Mouse (Mus musculus) c-Kit-positive CD71-negative TER-119-negative erythroid progenitor cells, embryonic 14.5 days (primary cell): ENCODE data around the gene Ddx28.

Source experiments
- DNase-seq: peaks from one replicate; pipeline ENCODE4 v3.0.0-alpha.2; 2013; ENCODE audit warnings: low read depth

Gene Ddx28

DNA sequence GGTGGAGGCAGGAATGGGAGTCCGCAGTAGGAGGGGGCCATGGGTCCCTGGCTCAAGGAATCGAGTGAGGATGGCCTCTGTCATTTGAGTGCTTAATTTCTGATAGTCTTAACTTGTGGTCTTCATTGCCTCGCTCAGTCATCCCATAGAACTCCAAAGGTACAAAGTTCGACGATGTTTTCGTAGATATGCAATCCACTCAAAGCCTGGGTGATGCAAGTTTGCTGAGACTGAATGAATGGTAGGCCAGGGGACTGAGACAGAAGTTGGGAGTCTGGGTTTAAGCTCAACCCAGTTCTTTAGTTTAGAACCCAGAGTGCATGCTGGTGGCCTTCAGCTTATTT lies at the start of gene Ddx28:
Gene Ddx28, minus strand, starts transcription at position 240 of the 344 bp plus-strand sequence.
- DNase-seq: no peak

DNA sequence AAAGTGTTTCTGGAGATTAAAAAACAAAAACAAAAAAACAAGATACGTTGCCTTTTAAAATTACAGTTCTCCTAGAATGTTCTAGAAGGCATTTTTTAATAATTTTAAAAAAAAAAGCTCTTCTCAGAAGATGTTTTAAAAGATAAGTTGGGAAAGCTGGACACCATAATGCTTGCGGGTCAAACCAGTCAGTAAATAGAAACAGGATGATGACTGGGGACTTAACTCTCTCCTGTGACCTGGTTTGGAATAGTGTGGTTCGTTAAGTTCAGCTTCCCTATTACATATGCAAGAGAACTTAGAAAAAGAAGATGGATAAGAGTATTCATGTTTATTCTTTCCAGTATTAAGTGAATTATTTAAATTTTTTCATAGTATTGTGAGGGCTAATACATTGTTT lies 48.8 kb upstream of the Ddx28 start:
- no peak for DNase-seq

DNA sequence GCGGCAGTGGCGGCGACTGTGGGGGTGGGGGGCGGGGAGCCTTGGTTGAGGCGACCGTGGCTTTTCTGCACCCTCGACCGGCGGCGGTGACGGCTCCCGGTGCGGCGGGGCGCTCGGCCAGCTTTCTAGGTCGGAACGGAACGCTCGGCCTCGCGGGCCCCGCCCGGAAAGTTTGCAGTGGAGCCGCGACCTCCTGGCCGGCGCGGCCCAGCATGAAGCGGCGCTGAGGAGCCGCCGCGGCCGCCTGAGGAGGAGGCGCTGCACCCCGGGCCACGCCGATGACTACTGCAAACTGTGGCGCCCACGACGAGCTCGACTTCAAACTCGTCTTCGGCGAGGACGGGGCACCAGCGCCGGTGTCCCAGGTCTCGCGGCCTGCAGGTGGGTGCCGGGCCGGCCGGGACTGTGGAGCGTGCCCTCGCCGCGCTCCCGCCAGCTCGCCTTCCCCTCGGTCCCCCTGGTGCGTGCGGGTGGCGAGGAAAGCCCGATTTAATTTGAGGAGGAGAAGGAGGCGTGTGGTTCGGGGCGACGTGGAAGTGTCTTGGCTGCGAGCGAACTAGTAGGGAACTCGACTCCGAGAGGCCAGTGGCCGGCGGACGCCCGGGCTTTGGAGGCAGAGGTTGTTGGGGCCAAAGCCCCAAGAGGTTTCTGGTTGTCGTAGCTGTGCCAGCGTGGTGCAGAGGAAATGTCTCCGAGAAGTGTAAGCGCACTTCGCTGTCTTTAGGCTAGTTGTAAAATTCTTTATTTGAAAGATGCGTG lies 48.1 kb upstream of the Ddx28 start:
- DNase-seq: peak; percentile 33

DNA sequence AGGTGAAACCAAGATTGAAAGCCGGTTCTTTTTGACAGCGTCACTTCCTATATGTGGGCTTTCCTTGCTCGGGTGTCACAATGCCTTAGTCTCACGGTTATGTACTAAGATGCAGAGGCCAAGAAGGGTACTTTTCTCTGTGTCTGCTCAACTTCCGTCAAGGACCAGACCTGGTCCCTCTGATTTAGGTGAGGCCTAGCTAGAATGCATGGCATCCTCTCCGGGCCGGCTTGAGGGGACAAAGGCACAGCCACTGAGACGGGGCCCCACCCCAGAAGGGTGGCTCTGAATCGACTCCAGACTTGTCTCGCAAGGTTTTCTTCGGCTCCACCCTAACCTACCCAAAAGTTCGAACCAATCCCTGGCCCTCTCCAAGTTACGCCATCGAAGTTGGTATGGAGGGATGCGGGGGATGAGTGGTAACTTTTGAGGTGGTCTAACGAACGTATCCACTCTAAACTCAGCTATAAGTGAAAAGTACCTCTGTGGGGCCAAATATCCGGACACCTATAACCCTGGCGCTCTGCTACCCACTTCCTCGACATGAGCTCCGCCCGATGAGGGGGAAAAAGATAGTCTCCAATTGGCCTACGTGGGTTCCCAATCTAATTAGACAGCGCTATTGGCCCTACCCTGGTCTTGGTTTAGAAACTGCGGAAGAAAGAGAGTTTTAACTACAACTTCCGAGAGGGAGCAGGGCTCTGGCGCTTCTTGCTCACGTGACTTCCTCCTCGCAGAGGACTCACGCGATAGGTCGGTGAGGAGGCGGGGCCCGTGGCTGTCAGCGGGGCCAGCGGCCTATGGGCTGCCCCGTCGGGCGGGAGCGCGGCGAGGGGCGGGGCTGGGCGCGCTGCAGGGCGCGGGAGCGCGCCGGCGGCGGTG lies 47.3 kb upstream of the Ddx28 start, which contains the start of gene Nfatc3:
Gene Nfatc3, plus strand, starts transcription at position 110 of the 882 bp plus-strand sequence.
- DNase-seq: peak; percentile 91

DNA sequence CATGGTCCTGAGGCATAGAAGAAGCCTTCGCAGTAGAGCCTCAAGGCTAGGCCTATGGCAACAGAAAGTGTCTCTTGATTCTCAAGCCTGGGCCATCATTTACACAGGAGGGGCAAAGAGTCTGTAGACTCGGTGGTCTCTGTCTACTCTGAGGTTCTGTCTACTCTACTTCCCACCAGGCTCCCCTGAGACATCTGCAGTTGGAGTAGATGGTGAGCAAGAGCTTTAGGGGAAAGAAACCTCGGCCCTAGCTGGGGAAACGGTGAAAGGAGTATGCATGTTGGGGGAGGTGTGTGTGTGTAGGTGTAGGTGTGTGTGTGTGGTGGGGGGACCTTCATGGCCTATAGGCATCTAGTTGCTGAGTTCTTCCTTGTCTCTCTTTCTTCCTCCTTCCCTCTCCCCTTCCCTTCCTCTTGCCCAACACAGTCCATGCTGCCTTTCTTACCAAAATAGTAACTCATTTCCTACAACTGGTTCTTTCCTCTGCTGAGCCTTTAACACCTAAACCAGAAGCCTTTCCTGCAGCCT lies 44.8 kb upstream of the Ddx28 start:
- no peak for DNase-seq

DNA sequence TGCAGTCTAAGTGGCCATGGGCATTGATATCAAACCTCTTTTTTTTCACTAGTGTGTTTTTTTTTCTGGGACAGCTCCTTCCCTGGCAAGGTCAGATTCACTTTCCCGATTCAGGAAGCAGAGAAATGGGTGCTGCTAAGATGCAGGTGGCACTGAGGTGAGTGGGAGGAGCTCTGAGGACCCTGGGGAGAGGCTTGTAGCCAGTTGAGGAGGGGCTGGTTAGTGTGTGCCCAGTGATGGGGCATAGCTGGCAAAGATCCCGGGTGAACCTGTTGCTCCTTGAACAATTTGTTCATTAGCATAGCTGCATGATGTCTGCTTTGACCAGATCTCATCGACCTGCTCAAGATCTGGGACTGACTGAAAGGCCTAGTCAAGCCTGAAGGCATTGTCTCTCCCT lies 43.4 kb upstream of the Ddx28 start:
- no peak for DNase-seq

DNA sequence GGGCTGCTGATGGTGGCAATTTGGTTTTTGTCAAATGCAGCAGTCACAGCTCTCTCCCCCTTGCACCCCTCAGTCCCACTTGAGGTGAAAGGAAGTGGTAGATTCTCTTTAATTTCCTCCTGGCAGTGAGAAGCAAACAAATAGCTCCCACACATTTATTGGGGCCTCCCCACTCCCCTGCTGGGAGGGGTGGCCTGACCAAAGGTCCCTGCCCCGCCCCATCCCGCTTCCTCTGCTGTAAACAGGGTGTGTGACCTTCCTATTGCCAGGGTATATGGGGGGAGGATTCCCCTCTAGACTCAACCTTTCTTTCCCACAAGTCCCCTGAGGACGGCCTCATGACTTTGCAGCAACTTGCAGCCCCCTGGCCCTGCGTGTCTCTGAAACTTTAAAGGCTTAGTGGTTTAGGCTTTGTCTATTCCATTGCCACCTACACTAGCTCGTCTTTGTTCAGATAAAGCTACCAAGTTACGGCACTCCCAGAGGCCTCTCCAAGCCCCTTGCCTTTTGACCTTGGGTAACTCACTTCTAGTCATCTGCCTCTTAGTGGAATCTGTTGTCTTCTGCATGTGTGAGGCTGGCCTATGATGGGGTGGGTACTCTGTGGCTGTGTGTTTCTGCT lies 42.6 kb upstream of the Ddx28 start:
- no peak for DNase-seq

DNA sequence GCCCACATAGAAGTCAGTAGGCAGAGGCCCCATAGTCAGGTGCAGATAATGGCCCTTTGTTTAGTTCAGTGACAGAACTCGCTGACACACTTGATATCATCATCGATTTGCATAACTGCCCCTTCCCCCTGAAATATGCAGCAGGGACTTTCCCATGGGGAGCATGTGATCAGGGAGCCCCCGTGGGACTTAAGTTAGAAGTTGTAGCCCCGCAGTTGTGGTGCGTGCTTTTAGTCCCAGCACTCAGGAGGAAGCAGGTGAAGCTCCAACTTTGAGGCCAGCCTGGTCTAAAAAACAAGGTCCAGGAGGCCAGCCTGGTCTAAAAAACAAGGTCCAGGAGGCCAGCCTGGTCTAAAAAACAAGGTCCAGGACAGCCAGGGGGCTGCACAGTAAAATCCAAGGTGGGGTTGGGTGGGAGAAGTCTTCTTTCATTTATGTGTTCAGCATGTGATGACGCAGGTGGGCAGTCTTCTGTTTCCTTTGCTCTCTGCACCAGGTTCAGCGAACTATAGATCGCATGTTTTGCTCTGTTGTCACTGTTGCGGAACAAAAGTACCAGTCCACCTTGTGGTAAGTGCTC lies 40.9 kb upstream of the Ddx28 start:
- DNase-seq: no peak

DNA sequence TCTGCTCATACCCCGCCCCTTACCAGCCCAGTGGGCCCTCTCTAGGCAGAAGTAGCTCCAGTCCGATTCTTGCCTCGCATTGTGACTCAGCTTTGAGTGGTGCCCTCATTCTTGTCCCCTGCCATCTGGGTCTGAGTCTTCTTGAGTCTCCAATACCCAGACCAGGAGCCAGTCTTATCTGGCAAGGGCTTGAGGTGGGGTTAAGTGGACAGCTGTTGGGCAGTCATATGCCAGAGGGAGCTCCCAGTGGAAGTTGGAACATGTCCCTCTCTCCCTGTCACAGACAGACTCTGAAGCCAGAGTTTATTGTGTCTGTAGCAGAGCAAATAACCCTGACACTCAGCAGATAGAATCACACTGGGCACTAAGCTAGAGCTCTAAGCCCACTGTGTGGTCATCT lies 39.4 kb upstream of the Ddx28 start:
- no peak for DNase-seq

DNA sequence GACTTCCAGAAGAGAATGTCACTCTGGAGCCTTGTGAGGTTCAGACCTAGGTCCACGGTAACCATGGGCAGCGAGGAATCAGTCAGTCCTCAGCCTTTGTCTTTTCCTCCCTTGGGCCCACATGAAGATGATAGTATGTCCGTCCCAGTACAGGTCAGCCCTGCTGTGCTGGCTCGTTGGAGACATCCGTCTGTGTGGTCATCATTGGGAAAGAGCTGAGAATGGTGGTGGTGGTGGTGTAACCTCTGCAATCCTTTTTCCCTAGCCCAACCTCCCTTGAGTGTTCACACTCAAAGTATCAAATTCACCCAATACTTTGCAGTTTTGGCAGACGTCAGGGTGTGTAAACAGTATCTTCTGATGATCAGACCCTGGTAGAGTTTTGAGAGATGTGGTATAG lies 38.2 kb upstream of the Ddx28 start:
- DNase-seq: no peak

DNA sequence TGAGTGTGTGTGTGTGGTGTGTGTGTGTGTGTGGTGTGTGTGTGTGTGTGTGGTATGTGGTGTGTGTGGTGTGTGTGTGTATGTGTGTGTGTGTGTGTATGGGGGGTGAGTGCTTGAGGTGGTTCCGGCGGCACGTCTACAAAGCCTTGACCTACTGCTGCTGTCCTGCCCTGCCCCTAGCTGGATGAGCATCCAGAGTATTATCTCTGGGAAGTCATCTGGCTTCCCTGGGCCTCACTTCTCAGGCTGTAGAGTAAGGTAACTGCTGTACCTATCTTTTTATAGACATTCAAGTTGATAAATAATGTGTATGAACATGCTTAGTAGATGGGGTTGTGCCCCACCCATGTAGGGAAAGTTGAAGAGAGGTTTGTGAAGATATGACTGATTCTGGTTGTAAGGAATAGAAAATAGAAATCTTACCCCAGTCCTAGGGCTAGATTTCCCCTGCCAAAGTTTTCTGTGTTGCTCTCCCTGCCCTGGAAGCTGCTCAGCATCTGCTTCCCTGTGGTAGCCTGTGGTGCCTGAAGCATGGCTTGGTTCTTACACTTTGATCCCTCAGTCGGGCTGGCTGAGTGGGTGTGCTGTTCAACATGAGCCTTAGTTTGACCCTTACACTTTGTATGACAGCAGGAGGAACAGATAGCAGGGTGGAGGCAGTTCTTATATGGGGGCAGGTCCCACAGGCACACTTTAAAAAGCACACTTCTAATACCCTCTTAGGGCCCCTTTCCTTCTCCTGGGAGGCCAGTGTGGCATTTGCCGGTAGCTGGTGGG lies 36.4 kb upstream of the Ddx28 start:
- DNase-seq: no peak

DNA sequence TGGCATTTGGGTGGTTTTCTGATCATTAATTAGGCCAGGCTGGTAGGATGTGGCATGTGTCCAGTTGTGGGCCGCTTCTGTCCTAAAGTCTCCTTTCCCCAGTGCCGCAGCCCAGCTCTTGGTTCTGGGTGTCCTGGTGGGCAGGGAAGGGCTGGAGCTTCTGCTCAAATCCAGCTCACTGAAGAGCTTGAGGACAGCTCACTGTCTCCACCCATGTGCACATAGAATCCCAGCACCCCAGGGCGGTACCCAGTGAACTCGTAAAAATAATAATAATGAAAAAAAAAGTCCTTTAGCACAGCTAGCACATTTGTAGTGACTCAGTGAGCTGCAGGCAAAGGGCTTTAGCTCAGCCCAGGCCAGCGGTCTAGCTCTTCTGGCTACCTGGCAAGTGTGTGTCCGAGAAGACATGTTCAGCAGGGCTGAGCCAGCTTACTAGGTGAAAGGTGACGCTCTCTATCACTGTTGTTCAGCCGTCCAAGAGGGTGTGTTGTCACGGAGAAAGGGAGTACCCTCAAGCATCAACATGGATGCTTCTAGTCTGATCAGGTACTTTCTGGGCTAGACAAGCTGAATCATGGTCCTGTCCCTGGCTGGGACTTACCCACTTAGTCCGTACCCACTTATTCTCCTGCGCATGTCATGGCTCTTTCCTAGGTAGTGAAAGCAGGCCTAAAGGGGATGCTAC lies 35.3 kb upstream of the Ddx28 start:
- no peak for DNase-seq

DNA sequence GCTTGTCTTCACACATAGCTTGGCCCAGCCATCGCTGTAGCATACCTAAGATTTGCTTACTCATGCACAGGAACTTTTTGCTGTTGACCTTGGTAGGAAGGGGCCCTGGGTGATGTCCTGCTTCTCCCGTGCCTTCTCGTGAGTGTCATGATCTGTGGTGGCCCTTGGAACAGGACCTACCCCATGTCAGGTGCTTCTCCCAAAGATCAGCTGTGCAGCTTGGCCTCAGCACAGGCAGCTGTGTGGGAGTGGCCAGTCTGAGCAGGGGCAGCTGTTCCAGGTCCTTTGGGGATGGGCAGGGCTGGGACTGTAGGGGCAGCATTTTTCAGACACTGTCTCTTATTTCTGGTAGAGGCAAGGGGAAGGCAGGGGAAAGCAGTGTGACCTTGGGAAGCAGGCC lies 32.5 kb upstream of the Ddx28 start:
- no peak for DNase-seq

DNA sequence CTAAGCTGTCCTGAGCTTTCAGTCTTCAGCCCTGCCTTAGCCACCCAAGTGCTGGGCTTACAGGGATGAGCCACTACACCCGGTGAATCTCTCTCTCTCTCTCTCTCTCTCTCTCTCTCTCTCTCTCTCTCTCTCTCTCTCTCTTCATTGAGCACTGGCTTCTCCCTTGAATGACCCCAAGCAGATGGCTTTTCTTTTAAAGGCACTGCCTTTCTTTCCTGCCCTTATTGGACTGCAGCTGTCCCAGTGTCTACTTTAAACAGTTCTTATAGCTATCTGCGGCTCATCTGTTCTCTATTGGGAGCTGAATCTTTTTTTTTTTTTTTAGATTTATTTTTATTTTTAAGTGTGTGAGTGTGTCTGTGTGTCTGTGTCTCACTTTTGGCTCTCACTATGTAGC lies 31.4 kb upstream of the Ddx28 start:
- DNase-seq: no peak

DNA sequence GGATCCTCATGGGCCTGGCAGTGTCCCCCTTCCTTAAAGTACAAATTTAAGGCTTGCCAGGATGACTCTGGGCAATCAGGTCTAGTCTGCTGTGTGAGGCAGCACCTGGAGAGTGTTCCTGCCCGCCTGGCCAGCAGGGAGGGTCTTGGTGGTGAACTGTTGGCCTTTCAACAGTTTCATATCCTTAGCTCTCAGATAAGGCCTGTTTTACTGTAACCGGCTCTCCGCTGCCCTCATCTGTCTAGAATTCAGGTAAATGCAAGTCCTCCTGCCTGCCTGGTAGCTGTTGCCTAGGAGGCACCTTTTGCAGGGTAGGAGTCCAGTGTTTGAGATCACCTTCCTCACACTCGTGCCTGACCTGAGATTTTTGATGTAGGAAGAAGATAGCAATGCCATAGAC lies 28.5 kb upstream of the Ddx28 start:
- no peak for DNase-seq

DNA sequence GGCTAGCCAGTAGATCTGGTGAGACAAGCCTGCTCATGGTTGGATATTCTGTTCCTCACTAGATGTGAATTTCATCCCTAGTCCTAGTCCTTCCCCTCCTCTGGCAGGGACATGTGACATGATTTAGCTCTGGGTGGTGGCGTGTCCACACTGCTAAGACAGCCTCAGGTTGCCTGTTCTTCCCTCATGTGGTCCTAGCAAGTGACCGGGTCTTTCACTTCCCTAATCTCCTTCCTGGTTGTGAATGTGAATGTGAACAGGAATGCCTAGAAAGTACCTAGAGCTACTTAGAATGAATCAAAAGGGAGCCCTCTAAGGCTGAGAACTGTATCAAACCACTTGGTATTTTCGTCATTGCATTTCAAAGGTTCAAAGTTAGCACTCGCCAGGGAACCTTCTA lies 27.9 kb upstream of the Ddx28 start:
- no peak for DNase-seq

DNA sequence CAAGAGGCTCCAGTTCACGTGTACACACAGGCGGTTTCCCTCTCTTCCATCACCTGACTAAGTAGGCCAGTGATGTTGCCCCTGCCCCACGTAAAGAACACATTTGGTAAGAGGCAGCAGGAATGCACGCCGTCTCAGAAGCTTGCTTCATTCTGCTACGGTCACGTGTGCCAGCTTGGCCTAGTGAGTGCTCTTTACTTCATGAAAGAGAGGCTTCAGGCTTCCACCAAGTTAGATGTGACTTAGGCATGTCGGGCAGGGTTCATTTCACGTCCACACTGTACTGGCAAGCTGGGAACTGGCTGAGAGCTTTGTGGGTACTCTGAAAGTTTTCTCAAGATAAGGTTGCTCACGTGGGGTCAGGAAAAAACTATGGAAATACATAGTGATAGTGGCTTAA lies 27.0 kb upstream of the Ddx28 start:
- DNase-seq: no peak

DNA sequence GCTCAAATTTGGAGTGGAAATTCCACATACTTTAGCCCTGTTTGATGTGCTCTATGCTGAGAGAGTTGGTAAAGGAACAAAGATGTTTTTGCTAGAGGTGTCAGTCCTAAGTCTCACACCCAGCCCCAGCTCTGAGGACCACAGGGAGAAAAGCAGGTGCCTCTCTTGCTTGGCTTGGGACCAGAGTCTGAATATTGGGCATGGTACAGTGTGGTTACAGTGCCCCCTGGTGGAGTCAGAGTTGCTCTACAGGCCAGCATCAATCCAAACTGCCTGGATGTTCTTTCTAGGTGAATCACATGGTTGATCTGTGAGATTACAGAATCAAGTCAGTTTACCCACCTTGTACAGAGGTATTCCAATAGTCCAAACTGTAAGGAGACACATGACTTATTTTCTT lies 10.8 kb upstream of the Ddx28 start:
- DNase-seq: peak; percentile 78

DNA sequence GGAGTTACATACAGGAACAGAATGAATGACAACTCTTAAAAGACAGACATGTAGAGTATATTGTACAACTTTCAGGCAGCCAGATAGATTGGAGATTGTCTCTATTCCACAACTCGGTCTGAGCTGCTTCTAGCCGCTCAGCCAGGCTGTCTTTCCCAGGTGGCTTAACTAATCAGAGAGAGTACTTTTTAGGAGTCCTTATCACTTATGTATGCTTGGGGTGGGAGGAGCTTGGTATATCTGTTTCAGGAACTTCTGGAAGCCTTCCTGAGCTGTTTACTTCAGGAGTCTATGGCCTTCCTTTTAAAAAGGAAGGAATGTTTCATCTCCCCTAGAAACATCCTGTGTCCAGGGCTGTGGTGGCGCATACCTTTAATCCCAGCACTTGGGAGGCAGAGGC lies 6.4 kb upstream of the Ddx28 start:
- DNase-seq: no peak

DNA sequence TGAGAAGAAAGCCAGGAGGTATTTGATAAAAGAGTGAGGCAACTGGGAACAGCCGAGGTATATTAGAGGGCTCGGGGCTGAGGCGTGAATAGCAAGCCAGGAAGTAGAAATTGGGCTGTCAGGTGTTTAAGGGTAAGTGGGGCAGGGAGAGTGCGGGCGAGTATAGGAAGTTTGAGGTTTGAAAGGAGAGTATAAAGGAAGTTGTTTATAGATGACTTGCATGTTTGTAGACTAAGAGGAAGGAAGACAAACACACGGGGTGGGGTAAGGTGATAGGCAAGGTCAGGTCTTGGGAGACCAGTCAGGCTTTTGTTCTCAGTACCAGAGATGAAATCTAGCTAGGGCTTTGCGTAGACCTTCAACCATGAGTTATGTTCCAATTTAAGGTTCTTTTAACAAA lies 5.4 kb upstream of the Ddx28 start:
- no peak for DNase-seq

DNA sequence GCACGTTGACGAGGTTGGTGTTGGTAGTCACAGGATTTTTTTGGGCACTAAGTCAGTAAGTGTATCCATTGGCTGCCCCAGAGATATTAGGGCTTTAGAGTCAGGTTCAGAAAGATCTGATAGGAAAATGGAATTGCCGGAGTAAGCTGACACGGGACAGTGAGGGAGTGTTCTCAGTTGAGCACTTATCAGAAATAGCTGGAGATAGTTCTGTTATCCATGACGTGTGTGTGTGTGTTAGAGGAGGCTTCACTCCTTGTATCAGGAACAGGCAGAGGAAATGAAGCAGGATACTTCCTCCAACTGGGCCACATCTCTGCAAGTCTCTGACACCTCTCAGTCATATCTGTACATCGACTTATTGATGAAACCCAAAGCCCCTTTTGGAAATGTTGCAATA lies 4.6 kb upstream of the Ddx28 start:
- DNase-seq: no peak
